Mouse (Mus musculus) layer of hippocampus, postnatal 25 days (tissue): Measurements from ENCODE around the gene Tgm3. TPM values are rescaled to one million over a fixed set of nuclear protein-coding genes. Genes with fewer than 3 reads are reported as not detected.

Source experiments
- DNase-seq, 2 experiments: peaks; one replicate each; pipeline ENCODE4 v3.0.0; 2022; ENCODE audit warnings: mixed read lengths in 2 of 2, low spot score in 1 of 2; ENCODE audit errors: extremely low spot score in 1 of 2
- total RNA-seq, 2 experiments: library from RNA; stranded (reverse); gene quantifications; 2 replicates each; pipeline ENCODE4 v1.2.3; 2021

Gene Tgm3
- total RNA-seq, result under 1 TPM; 0.35 to 0.42 TPM

DNA sequence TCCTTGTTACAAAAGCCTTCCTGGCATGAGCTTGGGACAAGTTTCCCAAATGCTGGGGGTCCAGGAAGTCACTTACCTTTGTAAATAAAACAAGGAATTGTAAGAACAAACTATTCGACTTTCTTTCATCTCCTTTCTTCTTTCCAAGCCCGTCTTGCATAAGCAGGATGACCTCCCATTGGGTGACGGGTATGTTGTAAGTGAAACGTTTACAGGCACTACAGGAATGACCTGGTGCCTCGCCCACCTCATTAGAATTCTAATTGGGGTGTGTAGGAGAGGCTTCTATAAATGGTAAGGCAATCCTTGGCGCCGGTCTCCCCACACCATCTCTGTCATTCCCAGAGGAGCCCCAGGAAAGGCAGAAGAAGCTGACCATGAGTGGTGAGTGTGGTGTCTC, at the start of gene Tgm3:
TSS of gene Tgm3 (plus strand) at position 324 of the 400 bp plus-strand sequence.
- DNase-seq, result no peak

DNA sequence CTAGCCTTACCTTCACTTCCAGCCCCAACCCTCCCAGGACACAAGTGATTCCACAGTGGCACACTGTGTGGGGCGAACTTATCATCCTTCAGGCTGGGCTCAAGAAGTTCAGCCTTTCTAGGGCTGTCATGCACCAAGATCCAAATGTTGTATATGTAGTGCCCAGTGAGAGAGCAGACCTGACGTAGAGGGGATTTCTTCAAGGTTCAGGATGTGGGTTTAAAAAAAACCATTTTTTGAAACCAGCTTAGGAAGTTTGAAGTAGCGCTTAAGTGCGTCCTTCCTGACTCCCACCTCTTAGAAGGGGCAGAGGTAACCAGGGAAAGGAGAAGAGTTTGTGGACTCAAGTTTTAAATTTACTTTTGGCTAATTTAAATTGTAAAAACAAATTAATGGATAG, 31.5 kb upstream of the Tgm3 start:
- DNase-seq, result no peak

DNA sequence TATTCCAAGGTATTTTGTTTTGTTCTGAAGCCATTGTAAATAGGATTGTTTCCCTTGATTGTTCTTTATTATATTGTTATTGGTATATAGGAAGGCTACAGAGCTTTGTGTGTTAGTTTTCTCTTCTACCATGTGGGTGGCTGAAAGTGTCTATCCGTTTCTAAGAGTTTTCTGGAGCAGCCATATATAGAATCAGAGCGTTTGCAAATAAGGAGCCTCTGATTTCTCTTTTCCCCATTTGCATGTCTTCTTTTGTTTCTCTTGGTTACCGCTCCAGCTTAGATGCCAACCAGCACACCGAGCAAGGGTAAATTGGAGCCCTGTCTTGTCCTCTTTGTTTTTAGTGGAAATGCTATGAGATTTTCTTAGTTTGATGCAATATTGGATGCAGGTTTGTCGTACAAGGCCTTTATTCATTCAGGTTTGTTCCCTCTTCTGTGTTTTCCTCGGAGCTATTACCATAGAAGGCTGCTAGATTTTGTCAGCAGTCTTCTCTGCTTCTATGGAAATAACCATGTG, 24.6 kb upstream of the Tgm3 start:
- no peak for DNase-seq

DNA sequence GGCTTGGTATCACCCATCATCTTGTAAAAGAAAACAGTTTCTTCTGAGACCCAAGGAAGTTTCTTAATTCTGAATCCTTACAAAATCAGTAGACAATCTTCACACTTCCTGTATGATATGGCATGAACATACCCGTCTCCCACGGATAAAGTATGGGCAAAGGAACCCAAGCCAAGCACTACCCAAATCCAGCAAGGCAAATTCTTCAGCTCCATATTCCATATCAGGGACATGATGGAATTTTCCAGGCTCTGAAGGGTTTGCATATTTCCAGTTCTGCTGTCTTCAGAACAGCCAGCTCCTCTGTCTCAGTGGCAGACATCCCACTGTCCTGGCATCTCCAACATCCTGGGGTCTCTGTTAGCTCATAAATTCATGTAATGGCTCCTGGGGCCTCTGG, 22.5 kb upstream of the Tgm3 start:
- DNase-seq, result no peak

DNA sequence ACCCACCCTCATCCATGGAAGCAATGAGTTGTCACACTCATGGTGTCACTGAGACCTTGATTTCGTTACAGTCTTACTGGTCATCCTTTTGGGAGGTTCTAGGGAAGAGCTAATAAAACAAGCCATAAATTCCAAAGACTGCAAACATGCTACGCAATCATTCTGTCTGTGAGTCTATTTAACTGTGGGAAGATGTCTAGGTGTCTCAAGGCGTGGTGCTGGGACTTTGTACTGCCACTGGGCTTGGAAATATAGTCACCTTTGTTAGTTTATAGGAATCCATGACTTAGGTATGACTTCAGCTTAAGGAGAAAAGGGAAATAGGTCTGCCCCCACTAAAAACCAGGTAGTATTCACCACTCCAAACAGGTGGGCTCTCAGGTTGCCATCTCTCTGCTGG, 17.7 kb upstream of the Tgm3 start:
- DNase-seq, result no peak

DNA sequence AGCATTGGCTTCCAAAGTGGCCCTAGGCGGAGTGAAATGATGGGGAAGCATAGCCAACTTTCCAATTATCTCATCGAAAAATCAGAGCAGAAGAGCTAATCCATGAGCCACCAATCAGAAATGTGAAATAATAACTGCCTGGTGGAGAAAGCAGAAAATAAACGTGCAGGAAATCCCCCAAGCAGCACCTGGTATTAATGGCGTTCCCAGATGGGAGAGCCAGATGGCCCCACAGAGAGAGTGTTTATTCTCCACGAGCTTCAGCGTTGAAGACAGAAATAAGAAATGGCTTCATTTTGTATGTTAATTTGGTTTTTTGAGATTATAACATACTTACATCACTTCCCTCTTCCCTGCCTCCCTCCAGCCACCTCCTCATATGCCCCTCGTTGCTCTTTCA, 13.7 kb upstream of the Tgm3 start:
- DNase-seq, result peak; percentile 66 to 74

DNA sequence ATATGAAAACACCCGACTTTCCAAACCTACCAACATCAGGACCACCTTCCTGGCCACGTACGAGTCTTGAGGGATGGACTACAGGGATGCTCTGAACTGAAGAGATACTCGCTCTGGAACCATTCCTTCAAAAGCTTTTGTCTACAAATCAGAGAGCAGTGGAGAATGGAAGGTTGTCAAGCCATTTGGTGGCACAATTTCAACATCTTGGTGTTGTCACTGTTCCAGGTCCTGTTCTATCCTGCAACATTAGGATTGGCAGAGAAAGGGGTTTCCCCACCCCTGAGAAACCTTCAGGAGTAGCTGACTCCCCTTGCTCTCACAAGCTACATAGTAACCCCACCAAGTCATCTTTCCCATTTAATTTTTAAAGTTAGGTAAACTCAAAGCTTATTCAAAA, 12.9 kb upstream of the Tgm3 start:
- no peak for DNase-seq

DNA sequence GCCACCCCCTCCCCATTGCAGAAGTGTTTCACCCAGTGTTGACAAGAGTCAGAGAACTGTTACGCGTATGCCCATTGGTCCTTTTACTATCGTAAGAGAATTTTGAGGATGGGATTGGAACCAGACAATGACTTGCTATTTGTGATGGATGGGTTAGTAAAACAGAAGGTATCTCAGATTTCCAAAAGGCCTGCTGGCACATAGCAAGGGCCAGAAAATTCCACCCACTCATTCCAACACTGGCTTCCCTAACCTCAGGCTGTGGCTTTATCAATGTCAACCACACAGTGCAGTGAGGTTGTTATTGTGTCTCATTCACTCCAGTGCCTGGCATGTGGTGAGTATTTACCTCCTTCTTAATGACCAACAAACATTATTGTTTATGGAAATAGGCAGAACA, 11.5 kb upstream of the Tgm3 start:
- no peak for DNase-seq

DNA sequence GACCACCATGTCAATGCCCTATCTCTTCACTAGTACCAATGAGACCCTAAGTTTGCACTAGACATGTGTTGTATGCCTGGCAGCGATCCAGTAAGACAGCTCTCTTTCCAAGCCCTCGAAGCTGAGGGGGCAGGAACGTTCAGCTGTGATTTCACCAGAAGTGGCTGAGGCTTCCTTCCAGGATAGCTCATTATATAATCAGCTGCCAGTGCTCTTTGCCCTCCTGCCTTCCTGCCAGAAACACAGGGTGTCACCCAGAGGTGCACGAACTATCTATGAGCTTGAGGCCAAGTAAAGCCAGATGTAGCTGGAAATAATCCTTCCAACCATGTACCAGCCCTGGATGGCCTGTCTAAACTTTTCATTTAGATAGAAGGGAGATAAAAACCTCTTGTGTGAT, 8.1 kb upstream of the Tgm3 start:
- no peak for DNase-seq

DNA sequence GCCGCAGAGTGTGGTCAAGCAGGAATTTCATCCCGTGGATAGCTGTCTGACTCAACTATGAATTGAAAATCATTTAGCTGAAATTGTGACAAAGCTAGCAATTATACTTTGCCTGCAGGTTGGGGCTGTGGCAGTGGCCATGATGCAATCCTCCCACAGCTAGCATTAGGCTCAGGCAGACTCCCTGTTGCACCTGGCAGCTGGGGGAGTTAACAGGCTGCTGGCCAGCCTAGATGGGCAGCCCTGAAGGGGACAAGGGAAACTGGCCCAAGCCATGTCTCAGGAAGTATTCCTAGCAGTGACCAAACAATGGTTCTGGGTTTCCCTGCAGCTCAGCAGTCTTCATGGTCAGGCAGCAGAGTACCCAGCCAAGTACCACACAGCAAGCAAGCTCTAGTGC, 2.8 kb upstream of the Tgm3 start:
- DNase-seq, result no peak

DNA sequence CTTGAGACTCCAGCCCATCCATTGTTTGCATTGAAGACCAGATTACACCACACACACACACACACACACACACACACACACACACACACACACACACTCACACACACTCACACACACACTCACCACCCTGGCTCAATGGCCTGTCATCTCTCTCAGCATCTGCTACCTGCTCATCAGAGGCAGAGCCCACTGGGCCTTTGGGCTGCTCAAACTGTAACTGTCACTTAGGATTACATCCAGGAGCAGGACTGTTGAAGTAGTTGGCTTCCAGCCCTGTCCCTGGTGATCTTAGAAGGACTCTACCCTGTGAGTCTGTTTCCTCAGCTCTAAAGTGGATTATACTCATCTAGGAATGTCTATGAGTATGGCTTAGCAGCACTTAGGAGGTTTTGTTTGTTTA, 1.5 kb downstream of the Tgm3 start:
- no peak for DNase-seq

DNA sequence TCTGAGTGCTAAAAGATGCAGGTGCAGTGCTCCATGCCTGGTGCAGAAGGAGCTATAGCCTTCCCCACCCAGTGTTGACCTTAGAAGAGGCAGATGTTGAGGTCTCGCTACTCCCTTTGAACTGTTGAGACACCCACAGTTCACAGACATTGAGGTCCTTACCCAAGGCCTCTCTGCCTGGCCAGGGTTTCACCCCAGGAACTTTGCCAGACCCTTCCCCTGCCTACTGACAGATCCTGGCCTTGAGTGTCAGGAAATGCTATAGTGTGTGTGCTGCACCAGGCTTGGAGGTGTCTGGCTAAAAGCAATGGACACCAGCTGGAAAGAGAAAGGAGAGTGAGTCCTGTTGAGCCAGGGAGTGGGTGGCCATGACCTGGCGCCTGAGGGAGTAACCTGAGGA, 3.0 kb downstream of the Tgm3 start:
- DNase-seq, result no peak

DNA sequence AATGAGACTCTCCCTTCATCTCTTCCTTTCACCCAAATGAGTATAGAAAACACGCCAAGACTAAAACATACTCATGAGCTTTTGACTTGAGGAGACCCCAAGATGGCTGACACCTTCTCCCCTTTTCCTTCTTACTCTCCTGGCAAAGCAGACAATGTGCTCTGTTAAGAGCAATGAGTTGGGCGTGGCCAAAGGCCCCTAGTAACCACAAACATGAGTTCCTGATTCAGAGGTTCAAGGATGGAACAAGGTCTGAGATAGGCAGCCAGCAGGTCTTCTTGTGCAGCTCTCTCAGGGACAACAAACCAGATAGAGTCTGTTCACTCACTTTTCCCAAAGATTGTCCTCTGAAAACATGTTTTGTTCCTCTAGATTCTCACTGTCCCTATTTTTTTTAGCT, 5.9 kb downstream of the Tgm3 start:
- no peak for DNase-seq

DNA sequence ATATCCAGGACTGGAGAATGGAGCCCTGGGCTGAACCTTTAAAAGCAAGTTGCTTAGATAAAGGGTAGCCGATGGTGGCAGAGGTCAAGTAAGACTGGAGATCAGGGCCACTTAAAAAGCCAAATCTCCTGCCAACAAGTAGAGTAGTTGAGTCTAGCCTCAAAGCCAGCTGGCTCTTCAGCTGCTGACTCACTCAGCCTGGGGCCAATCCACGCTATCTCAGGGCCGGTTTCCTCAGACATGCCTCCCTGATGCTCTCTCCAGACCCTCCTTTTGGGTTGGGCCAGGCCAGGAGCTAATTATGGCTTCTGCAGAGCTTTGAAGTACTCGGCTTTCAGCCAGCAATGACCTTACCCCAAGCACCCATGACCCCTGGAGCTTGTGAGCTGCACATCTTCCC, 15.7 kb downstream of the Tgm3 start:
- no peak for DNase-seq

DNA sequence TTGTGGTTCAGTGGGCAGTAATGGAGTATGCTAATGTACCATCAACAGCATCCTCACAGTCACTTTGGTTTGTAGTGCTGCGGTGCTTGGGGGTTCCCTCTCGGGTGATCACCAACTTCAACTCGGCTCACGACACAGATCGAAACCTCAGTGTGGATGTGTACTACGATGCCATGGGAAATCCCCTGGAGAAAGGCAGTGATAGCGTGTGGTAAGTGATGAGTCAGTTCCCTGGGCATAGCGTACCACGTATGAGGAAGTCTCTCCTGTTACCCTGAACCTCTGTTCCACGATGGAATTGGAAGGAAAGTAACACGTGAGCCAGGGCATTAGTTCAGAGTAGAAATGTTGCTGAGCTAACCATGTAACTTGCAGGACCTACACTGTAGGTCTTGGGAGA, 17.7 kb downstream of the Tgm3 start:
- no peak for DNase-seq

DNA sequence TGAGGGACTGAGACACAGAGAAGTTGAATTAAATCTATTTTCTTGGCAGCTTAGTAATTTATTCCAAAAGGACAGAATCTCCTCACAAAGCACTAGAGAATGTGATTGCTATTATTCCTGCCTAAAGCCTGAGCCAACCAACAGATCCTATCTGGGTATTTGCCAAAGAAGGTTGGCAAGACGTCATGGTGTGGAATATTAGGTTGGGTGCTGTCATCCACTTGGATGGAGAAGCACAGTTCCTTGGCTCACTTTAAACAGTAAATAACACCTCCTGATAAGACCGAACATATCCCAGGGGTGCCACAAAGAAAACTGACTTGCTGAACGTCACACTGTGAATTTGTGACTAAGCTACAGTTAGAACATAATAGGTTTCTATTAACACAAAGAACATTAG, 20.5 kb downstream of the Tgm3 start:
- DNase-seq, result no peak

DNA sequence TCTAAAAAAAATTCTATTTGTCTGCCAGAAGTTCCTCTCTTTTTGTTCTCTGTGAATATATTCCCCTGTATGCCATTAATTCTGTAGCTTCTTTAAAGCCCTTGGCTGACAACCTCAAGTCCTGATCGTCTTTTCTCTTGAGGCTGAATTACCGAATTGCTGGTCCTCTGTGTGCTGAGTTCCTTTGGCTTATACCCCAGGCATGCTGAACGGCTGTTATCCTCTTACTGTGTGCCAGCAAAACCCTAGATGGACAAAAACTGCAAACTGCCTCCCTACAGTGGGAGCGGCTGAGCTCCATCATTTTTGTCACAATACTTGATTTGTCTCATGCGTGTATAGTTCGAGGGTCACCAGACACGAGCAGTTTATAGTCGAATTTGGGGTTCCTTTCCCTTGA, 24.7 kb downstream of the Tgm3 start:
- DNase-seq, result no peak

DNA sequence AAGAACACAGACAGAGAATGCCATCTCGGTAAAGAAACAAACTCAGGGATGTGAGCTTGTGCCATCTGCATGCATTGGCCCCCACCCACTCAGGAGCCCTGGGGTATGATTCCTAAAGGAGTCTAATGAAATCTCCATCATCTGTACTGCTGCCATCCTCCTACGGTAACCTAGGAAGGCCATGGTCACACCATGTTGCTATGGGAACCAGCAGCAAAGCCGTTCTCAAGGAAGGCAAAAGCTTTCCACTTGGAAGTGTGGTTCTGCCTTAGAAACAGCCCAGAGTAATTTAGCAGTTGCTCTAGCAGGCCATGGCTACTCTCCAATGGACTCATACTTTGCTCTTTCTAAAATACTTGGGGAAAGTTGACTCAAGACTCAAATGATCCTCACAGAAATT, 26.8 kb downstream of the Tgm3 start:
- DNase-seq, result no peak

DNA sequence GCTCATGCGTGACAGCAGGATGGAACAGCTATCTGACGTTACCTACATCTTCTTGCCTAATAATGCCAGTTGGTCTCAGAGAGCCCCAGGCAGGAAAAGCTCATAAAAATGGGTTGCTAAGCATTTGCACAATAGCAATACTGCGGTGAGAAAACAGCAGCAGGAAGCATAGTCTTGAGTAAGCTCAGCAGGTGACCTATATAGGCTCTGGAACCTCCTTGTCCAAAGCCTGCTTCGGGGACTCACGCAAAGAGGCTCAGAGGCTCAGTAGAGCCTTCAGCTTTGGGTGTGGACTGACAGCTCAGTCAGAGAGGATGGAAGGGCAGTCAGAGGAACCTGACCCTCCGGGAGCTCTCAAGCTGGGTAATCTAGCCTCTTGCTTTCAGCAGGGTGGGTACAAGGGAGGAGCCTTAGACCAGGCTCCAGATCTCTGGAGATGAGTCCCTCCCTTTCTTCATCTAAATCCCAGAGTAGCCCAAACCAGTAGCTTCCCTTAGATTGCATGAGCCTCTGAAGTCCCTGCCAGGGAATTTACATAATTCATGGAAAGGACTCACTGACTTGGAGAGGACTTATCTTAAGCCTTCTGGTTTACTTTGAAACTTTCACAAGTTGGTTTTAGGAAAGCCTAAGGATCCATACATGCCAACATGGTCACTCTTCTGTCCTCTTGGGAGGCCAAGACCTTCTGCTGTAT, 28.2 kb downstream of the Tgm3 start:
- DNase-seq, result no peak

DNA sequence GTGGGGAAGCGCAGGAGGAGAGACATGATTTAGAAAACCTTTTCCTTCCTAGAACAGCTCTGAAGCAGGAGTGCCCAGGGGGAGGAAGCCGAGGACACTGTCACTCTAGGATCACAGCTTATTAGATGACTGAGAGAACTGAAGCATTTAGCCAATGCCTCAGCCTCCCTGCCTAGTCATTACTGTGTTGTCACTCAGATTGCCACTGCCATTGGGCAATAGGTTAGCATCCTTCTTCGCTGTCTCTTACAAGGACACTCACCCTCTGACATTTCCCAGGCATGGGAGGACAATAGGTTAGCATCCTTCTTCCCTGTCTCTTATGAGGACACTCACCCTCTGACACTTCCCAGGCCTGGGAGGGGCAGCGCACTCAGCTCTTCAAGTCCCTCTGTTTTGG, 31.7 kb downstream of the Tgm3 start:
- DNase-seq, result no peak

DNA sequence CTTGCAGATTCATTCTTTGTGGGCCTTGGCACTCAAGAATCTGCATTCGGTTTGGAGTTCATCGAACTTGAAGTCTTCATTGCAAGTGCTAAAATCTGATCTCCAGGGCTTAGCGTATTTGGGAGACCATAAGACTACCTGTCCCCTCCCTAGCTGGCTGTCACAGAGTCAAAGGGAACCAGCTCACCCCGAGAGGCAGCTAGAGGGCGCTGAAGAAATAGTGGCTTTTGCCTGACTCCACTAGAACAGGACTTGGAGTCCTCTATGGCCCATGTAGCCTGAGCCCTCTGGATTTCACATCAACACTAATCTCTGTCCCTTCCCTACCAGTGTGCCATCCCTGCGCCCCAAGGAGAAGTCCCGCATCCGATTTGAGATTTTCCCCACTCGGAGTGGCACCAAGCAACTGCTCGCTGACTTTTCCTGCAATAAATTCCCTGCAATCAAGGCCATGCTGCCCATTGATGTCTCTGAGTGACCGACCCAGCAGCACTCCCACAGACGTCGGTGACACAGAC, 35.8 kb downstream of the Tgm3 start:
- DNase-seq, result no peak

DNA sequence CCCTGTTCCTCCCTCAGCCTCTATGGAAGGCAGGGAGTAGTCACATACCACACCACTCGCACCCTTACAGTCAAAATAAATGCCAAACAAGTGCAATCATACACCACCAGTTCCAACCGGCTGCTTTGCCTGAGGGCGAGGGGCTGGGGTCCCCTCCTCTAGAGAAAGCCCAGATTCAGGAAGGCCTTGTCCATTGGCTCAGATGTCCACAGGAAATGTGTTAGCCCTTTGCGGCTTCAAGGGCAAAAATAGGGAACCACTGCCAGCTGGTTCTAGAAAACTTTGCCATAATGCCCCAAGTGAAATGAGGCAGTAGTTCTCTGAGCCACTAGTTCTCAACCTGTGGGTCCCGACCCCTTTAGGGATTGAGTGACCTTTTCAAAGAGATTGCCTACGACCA, 36.6 kb downstream of the Tgm3 start:
- DNase-seq, result no peak

DNA sequence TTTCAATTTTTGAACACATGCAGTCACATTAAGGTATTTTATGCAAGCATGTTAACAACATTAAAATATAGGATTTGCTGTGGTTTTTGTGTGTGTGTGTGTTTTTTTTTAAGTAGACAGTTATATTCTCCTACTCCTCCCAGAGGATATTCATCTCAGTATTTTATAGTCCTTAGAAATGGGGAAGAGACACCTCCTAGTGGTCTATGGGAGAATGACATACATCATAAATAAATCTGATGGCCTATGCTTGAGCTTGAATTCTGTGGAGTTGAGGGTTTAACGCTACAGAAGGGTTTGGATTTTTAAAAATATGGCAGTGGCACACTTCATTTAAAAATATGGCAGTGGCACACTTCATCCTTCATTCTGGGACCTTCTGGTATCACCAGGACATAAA, 46.0 kb downstream of the Tgm3 start:
- no peak for DNase-seq
